Mouse (Mus musculus): ENCODE results near the gene Gldn. TPM values are rescaled to one million over a fixed set of nuclear protein-coding genes. Genes with fewer than 3 reads are reported as not detected.

Gene Gldn
- 0.41 and 0.71 TPM in 2 replicates for polyA plus RNA-seq (2015; fragmentation: Nextera tagmentation; extraction: Ambion mirVana)

DNA sequence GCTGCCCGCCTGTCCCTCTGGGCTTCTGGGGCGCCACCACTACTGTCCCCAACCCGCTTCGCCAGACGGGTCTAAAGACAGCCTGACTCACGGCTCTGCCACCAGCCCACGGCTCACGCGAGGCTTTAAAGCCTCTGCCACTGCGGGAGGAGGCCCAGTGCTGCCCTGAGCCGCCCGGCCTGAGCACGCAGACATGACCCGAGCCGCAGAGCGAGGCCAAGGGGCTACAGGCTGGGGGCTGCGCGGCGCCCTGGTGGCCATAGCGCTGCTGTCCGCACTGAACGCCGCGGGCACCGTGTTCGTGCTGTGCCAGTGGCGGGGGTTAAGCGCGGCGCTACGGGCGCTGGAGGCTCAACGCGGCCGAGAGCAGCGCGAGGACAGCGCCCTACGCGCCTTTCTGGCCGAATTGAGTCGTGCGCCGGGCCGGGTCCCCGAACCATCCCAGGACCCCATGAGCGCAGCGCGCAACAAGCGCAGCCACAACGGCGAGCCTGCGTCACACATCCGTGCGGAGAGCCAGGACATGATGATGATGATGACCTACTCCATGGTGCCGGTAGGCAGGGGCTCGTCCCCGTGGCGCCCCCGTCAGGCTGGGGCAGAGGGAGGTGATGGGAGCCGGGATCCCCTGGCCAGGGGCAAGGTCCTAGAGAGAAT is at the start of gene Gldn:
TSS of gene Gldn (plus strand) at position 156 of the 657 bp plus-strand sequence.
- peak within 1 kb of the TSS; percentile 39 for H3K4me3 ChIP-seq
- no peaks in the 10 kb centered on the region for H3K36me3 ChIP-seq
- peaks cover 11% of the 10 kb centered on the region for H3K4me1 ChIP-seq
- peaks cover 23% of the 10 kb centered on the region for H3K27me3 ChIP-seq
- no peak for ATAC-seq (ENCODE audit: insufficient number of reproducible peaks, low FRiP score, low TSS enrichment, low read depth)
- H3K9me3 ChIP-seq: no peaks in the 10 kb centered on the region
- H3K9ac ChIP-seq: no peak within 1 kb of the TSS
- H3K4me2 ChIP-seq: peak within 1 kb of the TSS; percentile 82
- 3% methylated on average over 61 of the region's 61 CpGs for WGBS
- H3K27ac ChIP-seq: no peak within 1 kb of the TSS

DNA sequence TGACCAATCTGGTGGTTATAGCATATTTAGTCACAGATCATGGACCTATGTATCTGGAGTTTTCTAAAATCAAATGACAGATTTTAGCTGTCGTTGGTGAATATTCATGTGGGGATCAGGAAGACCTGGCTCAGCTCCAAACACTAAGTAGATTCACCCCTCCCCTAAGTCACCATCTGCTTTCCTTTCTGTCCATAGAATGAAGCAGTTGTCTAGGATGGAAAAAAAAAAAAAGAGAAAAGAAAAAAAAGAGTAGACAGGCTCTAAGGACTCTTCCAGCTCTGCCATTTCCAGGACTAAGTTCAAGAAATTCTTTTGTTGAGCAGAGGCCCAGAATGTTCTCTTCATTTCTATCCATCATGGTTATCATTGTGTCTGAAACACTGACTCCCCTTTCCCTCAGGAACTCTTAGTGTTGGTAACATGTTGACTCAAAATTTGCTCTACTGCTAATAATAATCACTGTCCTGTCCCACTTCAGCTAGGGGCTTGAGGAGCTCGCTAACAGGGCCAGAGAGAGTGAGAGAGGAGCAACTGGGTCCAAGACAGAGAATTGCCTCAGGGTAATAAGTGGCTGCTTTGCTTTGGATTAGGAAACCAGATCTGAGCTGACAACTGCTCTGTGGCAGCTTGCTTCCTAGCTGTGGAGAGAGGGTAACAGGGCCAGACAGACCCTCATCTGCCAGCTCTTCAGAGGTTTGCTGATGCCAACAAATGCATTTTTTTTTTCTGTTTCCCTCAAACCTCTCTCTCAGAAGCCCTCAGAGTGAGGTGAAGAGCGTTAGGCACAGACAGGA is 41.2 kb upstream of the Gldn start:
- WGBS: 54% methylated on average over 3 of the region's 3 CpGs
- no peak overlapping the region for H3K27ac ChIP-seq
- H3K36me3 ChIP-seq: no peaks in the 10 kb centered on the region
- H3K4me1 ChIP-seq: no peaks in the 10 kb centered on the region
- no peaks in the 10 kb centered on the region for H3K9me3 ChIP-seq
- no peak for ATAC-seq (ENCODE audit: insufficient number of reproducible peaks, low FRiP score, low TSS enrichment, low read depth)
- H3K4me2 ChIP-seq: no peak overlapping the region
- no peaks in the 10 kb centered on the region for H3K27me3 ChIP-seq
- no peak overlapping the region for H3K4me3 ChIP-seq
- H3K9ac ChIP-seq: no peak overlapping the region

DNA sequence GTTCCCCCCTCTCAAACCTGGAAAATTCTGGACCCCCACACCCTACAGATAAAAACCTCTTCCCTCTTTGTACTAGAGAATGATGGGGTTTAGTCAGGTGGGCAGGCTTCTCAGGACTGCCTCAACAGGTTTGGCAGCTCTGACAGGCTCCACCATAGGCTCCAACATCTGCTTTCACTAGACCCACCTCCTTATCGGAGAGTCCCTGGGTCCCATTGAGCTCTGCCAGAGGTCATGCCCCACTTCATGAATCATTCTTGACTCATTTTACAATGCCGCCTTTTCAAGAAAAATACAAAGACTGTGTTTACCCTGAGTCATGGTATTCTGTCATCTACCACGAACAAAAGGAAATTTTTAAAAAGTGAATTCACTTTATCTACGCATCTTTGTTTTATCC is 21.5 kb upstream of the Gldn start:
- H3K4me2 ChIP-seq: no peak overlapping the region
- no peak overlapping the region for H3K27ac ChIP-seq
- WGBS: 61% methylated on average over 4 of the region's 4 CpGs
- no peak for ATAC-seq (ENCODE audit: insufficient number of reproducible peaks, low FRiP score, low TSS enrichment, low read depth)
- H3K9me3 ChIP-seq: no peaks in the 10 kb centered on the region
- H3K4me1 ChIP-seq: no peaks in the 10 kb centered on the region
- no peak overlapping the region for H3K9ac ChIP-seq
- no peaks in the 10 kb centered on the region for H3K36me3 ChIP-seq
- H3K27me3 ChIP-seq: no peaks in the 10 kb centered on the region
- no peak overlapping the region for H3K4me3 ChIP-seq

DNA sequence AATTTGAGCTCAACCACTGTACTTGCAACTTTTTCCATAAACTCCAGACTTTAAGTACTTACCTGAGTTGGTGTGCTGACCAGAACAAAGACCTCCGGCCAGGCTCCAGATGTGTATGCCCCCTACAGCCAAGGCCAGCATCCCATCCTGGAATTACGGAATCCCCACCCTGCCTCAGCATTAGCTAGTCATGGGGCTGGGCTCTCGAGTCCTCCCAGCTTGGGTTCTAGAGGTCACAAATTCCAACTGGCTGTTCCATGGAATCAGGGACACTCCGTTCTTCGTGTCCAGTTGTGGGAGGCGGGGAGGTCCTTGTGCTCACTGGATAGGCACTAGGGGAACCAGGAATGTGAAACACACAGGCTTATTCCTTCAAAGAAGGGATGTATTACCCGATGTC is 18.3 kb upstream of the Gldn start, which contains the start of gene Cyp19a1:
TSS of gene Cyp19a1 (minus strand) at position 101 of the 400 bp plus-strand sequence.
- ATAC-seq (ENCODE audit: insufficient number of reproducible peaks, low FRiP score, low TSS enrichment, low read depth): no peak
- Histone ChIP-seq H3K4me2 (no peak within 1 kb of the TSS), H3K27me3 (no peaks in the 10 kb centered on the region), H3K4me1 (no peaks in the 10 kb centered on the region), H3K36me3 (no peaks in the 10 kb centered on the region), H3K9me3 (no peaks in the 10 kb centered on the region), H3K4me3 (no peak within 1 kb of the TSS), H3K27ac (no peak within 1 kb of the TSS), H3K9ac (no peak within 1 kb of the TSS)
- WGBS: 81% methylated on average over 7 of the region's 7 CpGs

DNA sequence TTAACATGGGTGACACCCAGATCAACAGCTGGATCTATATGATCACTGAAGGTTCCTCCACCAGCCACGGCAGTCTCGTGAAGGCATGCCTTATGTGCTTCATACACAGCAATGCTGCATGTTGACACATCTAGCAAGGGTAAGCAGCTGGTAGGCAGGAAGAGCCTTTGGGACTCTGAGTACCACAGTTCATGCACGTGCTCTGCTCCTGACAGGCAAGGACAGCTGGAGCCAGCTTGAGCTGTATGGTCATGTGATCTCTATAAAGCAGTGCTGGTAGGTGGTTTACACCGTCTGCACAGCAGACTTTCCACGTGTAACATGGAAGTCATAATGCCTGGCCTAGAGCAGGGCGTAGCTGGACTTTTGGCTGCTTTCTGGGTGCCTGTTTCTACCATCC is 16.3 kb upstream of the Gldn start:
- no peaks in the 10 kb centered on the region for H3K4me1 ChIP-seq
- no peak overlapping the region for H3K4me2 ChIP-seq
- no peaks in the 10 kb centered on the region for H3K9me3 ChIP-seq
- no peak overlapping the region for H3K27ac ChIP-seq
- no peak for ATAC-seq (ENCODE audit: insufficient number of reproducible peaks, low FRiP score, low TSS enrichment, low read depth)
- no peak overlapping the region for H3K9ac ChIP-seq
- WGBS: 56% methylated on average over 6 of the region's 6 CpGs
- H3K4me3 ChIP-seq: no peak overlapping the region
- H3K27me3 ChIP-seq: no peaks in the 10 kb centered on the region
- H3K36me3 ChIP-seq: no peaks in the 10 kb centered on the region

DNA sequence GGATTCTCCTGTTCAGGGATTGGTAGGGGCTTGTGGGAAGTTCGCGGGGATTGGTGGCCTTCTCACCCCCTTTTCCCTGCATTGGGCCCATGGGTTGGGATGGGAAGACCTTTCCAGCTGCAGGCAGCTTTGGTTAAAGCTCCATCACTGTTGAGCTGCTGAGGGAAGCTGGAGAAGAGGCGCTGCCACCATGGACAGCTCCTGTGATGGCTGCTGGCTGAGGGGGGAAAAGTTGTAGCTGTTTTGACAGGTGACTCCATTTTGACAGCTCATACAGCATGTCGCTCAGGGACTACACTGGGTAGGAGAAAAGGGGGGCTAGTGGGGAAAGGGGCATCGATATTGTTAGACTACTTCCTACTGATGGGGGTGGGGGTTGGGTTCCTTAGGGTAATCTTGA is 15.4 kb upstream of the Gldn start:
- 37% methylated on average over 5 of the region's 5 CpGs for WGBS
- ATAC-seq (ENCODE audit: insufficient number of reproducible peaks, low FRiP score, low TSS enrichment, low read depth): no peak
- H3K9ac ChIP-seq: no peak overlapping the region

DNA sequence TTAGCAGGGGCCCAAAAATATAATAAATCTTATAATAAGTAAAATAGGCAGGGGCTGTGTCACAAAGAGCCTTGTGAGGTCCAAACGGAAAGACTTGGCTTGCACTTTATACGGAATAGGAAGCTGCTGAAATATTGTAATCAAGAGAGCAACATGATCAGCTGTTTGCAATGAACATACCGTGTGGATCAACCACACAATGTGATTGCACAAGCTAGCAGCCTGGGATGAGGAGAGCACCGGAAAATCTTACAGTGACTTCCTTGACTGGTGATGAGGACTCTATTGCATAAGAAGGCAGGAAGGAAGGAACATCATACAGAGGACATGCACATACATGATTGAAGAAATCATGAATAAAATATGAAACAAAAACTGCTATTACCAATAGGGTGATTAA is 11.0 kb upstream of the Gldn start:
- Histone ChIP-seq H3K27ac (no peak overlapping the region), H3K4me2 (no peak overlapping the region), H3K4me1 (no peaks in the 10 kb centered on the region), H3K36me3 (no peaks in the 10 kb centered on the region), H3K4me3 (no peak overlapping the region), H3K27me3 (no peaks in the 10 kb centered on the region), H3K9ac (no peak overlapping the region), H3K9me3 (no peaks in the 10 kb centered on the region)
- no peak for ATAC-seq (ENCODE audit: insufficient number of reproducible peaks, low FRiP score, low TSS enrichment, low read depth)
- WGBS: 88% methylated on average over 4 of the region's 4 CpGs

More for the DNA sequence above, 15.4 kb upstream of the Gldn start:
- H3K4me3 ChIP-seq: no peak overlapping the region
- H3K4me1 ChIP-seq: no peaks in the 10 kb centered on the region
- H3K4me2 ChIP-seq: no peak overlapping the region
- no peaks in the 10 kb centered on the region for H3K27me3 ChIP-seq
- no peak overlapping the region for H3K27ac ChIP-seq
- H3K36me3 ChIP-seq: no peaks in the 10 kb centered on the region
- H3K9me3 ChIP-seq: no peaks in the 10 kb centered on the region

DNA sequence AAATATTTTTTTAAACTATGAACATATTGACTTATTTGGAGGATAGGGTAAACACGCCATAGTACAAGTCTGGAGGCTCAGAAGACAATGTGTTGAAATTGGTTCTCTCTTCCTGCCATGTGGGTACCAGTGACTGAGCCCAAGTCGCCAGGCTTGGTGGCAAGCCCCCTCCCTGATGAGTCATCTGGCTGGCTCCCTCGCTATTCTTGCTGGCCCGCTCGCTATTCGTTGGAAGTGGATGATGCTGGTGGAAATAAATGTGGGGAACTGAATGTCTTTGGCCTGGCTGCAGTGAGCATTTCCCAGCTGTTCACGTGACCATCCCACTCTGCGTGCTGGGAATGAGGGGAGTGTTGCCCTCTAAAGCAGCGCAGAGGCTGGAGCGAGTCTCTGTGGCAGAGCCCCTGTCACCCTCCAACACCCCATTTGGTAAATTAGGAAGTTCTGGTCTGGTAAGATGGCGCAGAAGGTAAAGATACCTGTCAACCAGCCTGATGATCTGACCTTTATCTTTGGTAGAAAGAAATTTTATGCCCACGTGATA is 7.2 kb upstream of the Gldn start:
- no peaks in the 10 kb centered on the region for H3K9me3 ChIP-seq
- no peaks in the 10 kb centered on the region for H3K36me3 ChIP-seq
- no peaks in the 10 kb centered on the region for H3K27me3 ChIP-seq
- H3K4me3 ChIP-seq: no peak overlapping the region
- no peak overlapping the region for H3K4me2 ChIP-seq
- no peak overlapping the region for H3K27ac ChIP-seq
- no peak overlapping the region for H3K9ac ChIP-seq
- no peak for ATAC-seq (ENCODE audit: insufficient number of reproducible peaks, low FRiP score, low TSS enrichment, low read depth)
- WGBS: 77% methylated on average over 12 of the region's 12 CpGs
- H3K4me1 ChIP-seq: no peaks in the 10 kb centered on the region

DNA sequence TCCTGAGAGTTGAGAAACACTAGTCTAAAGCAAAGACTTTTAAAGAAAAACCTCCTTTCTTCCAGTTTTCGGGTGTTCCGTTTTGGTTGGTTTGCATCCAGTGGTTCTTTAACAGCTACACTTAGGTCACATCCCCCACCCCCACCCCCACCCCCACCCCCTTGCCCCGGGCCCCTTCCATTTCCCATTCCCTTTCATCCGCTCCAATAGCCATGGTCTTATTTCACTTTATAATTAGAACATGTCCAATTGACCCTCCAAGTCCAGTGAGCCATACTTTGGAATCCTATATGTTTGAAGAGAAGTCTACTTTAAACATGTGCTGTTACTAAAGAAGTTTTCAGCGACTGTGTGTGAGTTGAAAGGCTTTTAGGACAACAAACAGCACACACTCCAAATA is 1.5 kb downstream of the Gldn start:
- 52% methylated on average over 5 of the region's 5 CpGs for WGBS

DNA sequence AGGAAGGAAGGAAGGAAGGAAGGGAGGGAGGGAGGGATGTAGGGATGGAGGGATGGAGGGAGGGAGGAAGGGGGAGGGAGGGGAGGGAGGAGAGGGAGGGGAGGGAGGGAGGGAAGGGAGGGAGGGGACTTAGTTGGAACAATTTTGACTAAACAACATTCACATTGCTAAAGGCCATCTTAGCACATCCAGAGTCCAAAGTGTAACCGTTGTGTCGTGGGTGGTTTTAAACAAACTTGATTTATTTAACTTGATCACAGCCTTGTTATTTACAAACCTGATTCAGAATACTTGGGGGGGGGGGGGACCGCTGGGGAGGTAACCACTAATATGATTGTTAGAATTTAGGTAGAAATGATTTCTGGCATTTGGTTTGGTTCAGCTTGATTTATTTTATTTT is 13.1 kb downstream of the Gldn start:
- no peak overlapping the region for H3K4me3 ChIP-seq
- no peak overlapping the region for H3K4me2 ChIP-seq
- WGBS: 68% methylated on average over 3 of the region's 3 CpGs
- no peak overlapping the region for H3K9ac ChIP-seq
- ATAC-seq (ENCODE audit: insufficient number of reproducible peaks, low FRiP score, low TSS enrichment, low read depth): no peak
- H3K4me1 ChIP-seq: peaks cover 2% of the 10 kb centered on the region; the same call in 1 of the 2 replicates
- H3K27ac ChIP-seq: no peak overlapping the region
- H3K27me3 ChIP-seq: no peaks in the 10 kb centered on the region
- no peaks in the 10 kb centered on the region for H3K36me3 ChIP-seq
- H3K9me3 ChIP-seq: no peaks in the 10 kb centered on the region

More for the DNA sequence above, 1.5 kb downstream of the Gldn start:
- no peak overlapping the region for H3K27ac ChIP-seq
- no peaks in the 10 kb centered on the region for H3K36me3 ChIP-seq
- H3K4me2 ChIP-seq: no peak overlapping the region
- peaks cover 23% of the 10 kb centered on the region for H3K27me3 ChIP-seq
- H3K4me3 ChIP-seq: no peak overlapping the region
- H3K4me1 ChIP-seq: peaks cover 11% of the 10 kb centered on the region
- no peak overlapping the region for H3K9ac ChIP-seq
- no peaks in the 10 kb centered on the region for H3K9me3 ChIP-seq
- ATAC-seq (ENCODE audit: insufficient number of reproducible peaks, low FRiP score, low TSS enrichment, low read depth): no peak

DNA sequence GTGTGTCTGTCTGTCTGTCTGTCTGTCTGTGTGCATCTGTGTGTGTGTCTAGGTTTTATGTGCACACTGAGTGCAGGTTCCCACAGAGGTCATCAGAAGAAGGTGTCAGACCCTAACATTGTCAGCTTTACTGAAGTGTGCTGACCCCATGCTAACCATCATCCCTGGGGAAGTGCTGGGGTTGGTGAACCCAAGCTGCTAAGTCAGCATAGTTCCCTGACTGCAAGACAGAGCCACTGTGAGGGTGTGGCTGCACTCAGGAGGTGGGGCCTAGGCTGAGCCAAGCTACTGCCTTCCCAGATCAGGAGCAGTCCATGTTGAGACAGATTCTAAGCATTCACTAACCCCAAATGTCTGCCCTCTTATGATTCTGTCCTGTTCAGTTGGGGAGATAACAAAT is 13.5 kb downstream of the Gldn start:
- ATAC-seq (ENCODE audit: insufficient number of reproducible peaks, low FRiP score, low TSS enrichment, low read depth): no peak
- H3K36me3 ChIP-seq: no peaks in the 10 kb centered on the region
- H3K4me2 ChIP-seq: no peak overlapping the region
- no peak overlapping the region for H3K9ac ChIP-seq
- peaks cover 2% of the 10 kb centered on the region; the same call in 1 of the 2 replicates for H3K4me1 ChIP-seq
- no peak overlapping the region for H3K4me3 ChIP-seq
- H3K27ac ChIP-seq: no peak overlapping the region
- no peaks in the 10 kb centered on the region for H3K9me3 ChIP-seq
- no peaks in the 10 kb centered on the region for H3K27me3 ChIP-seq

DNA sequence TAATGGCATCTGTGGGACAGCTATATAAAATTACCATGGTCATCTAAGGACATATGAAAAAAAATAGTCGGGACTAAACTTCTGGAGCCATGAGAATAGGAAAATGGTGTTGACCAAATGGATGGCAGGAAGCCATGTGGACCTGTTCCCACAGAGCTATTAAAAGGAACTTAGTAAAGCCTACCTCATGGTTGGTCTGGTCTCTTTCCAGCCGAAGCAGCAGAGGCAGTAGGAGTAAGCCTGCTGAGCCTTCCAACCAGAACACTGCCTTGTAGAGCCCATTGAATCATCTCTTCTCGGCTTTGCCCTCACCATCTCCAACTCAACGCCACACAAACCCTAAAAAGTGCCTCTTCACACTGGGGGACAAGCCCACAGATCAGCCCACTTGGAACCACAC is 15.0 kb downstream of the Gldn start:
- 0 out of 2 replicates have a peak, but pooled peaks have one; percentile 63 for ATAC-seq (ENCODE audit: insufficient number of reproducible peaks, low FRiP score, low TSS enrichment, low read depth)
- peaks cover 2% of the 10 kb centered on the region; the same call in 1 of the 2 replicates for H3K4me1 ChIP-seq
- no peaks in the 10 kb centered on the region for H3K36me3 ChIP-seq
- no peaks in the 10 kb centered on the region for H3K9me3 ChIP-seq
- H3K4me2 ChIP-seq: no peak overlapping the region
- H3K4me3 ChIP-seq: no peak overlapping the region
- H3K27me3 ChIP-seq: no peaks in the 10 kb centered on the region
- H3K9ac ChIP-seq: no peak overlapping the region
- 64% methylated on average over 4 of the region's 4 CpGs for WGBS
- H3K27ac ChIP-seq: no peak overlapping the region

All from limb, embryonic 15.5 days (tissue).